Mouse (Mus musculus) forebrain, embryonic 16.5 days (tissue): ENCODE measurements around the gene Gm6803. TPM values are rescaled to one million over a fixed set of nuclear protein-coding genes. Genes with fewer than 3 reads are reported as not detected.

Experiments
- polyA plus RNA-seq: library from polyadenylated mRNA; unstranded; fragments of >200 nt; fragmentation: Nextera tagmentation; extraction: Ambion mirVana; gene quantifications from 2 replicates; pipeline ENCODE4 v1.2.1, GENCODE M21; 2015

Gm6803 gene
- polyA plus RNA-seq, 1 experiment from 2014 or later, result not detected

Other genes starting within 250 kb of the Gm6803 start
- not detected in 2 replicates for gene Gm21319, start 243.0 kb downstream of the Gm6803 start, polyA plus RNA-seq
- gene Gm21936, start 223.3 kb downstream of the Gm6803 start, polyA plus RNA-seq, result not detected in 2 replicates
- not detected in 2 replicates for gene BB287469, start 202.2 kb downstream of the Gm6803 start, polyA plus RNA-seq
- gene Gm2001, start 176.4 kb downstream of the Gm6803 start, polyA plus RNA-seq, result not detected in 2 replicates
- not detected in 2 replicates for gene Gm2016, start 144.7 kb downstream of the Gm6803 start, polyA plus RNA-seq
- gene Gm2022, start 123.4 kb downstream of the Gm6803 start, polyA plus RNA-seq, result not detected in 2 replicates
- not detected in 2 replicates for gene Gm2035, start 98.9 kb downstream of the Gm6803 start, polyA plus RNA-seq
- gene Gm2042, start 64.7 kb downstream of the Gm6803 start, polyA plus RNA-seq, result not detected in 2 replicates
- not detected in 2 replicates for gene Gm2075, start 6.9 kb downstream of the Gm6803 start, polyA plus RNA-seq
- not detected in 2 replicates for gene Gm2056, start 8.2 kb upstream of the Gm6803 start, polyA plus RNA-seq
- gene Gm16368, start 64.9 kb upstream of the Gm6803 start, polyA plus RNA-seq, result not detected in 2 replicates
- gene Gm10436, start 163.3 kb upstream of the Gm6803 start, polyA plus RNA-seq, result not detected in 2 replicates
- gene Gm8332, start 231.3 kb upstream of the Gm6803 start, polyA plus RNA-seq, result not detected in 2 replicates